Mouse (Mus musculus): ENCODE results near the gene Eepd1.
A peak's percentile ranks its signal among the peaks of the same experiment; 100 is the strongest.

Gene Eepd1

DNA sequence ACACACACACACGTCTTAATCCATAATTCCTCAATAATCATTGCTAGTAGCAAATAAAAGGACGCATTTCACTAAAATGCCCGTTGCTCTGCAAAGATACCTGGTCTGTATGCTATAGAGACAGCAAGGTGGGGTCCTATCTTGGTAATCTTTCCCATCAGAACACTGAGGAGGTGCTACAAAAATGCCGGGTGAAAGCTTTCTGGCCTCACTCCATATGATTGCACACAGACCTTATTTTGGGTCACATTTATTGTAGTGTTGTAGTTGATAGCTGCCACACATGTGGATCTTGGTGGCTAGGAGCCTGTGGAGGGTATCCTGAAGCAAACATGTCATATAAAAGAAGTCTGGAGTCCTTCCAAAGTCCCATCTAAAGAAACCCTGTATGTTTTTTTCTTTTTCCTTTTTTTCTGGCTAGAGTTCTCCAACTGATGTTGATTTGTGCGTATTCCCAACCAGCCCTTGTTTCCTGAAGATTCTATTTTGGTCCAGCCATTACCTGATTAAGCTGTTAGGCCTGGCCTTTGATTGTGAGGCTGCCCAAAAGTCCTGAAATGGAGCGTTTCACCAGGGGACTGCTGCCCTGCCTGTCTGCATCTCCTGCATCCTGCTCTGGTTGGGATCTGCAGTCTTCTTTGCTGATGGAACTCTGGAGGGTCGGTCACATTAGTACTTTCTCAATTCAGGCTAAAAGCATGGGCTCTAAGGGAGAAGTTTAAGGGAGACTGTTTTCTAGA lies 8.0 kb downstream of the Eepd1 start:
- no peak for DNase-seq

DNA sequence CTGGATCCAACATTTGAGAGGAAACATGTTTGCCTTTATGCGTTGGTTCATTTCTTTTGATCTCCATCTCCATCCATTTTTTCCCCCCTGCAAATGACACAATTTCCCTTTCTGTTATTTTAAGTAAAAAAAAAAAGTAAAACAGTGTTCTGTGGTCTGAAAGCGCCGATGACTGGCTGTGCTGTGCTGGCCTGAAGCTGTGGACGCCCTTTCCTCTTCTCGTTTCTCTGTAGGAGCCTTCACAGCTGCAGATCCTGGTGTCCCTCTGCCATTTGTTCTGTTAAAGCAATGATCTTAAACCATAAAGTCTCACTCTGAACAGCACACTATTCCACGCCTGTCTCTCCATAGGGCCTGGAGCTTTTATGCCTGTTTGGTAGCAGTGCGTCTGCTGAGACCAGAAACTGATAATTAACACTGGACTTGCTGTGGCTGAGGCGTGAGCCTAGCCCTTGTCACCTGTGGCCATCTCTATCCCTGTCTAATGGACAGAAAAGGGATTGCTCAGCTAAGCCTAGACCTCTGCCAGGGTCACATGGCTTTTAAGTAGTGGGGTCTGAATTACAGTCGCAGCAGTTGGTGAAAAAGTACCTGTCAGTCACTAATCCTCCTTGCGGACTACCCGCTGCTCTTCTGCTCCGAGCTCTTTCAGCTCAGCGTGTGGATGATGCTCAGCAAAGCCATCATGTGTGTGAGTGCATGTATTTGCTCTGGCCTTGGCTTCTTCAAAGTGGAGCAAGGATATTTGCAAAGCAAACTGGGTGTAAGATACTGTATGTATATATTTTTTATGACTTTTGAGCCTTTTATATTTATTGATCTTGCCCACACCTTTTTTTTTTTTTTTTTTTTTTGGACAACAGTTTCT lies 9.2 kb downstream of the Eepd1 start:
- no peak for DNase-seq

DNA sequence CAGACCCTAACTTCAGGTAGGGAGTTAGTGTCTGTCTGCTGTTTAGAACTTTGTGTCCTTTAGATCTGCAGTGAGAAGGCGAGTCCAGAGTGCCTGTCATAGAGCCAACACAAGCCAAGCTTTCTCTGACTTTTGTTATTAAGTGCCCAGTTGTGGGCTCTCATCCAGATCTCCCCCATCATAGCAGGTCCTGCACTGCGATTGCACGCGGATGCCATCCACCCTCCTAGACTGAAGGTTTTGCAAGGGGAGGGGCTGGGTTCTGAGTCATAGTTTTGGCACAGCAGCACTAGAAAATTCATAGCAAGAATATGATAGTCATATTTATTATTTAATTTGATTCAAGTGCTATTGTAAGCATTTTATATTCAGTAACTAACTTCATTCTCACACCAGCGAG lies 12.6 kb downstream of the Eepd1 start:
- no peak for DNase-seq

DNA sequence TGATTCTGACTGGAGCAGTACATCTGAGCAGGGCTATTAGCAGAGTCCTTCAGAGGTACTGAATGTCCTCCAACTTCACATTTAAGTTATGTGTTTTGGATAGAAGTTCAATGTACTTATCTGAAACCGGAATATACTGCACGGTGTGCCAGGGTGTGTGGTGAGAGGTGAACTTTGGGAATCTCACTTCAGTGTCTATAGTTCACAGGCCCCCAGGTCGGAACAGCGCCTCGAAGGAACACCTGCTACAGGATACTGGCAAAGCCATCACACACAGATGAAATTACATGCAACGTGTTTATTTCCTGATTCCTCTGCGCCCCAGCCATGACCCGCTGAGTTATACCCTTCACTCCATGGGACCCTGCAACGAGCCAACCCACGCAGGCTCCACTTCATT lies 14.3 kb downstream of the Eepd1 start:
- DNase-seq, result no peak

DNA sequence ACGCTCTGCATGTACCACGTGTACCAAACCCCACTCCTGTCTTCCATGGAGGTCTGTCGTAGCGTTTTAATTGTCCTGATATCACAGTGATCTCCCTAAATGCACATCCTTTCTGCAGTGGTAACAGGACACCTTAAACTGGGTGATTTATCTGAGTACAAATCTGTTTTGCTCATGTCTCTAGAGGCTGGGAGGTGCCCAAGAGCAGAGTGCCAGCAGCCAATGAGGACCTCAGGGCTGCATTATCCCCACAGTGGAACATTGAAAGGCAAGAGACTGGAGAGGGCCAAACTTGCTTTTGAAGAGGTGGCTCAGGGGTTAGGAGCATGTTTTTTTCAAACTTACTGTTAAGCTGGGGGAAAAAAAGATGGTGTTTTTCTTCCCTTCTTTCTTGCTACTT lies 14.8 kb downstream of the Eepd1 start:
- DNase-seq, result no peak

DNA sequence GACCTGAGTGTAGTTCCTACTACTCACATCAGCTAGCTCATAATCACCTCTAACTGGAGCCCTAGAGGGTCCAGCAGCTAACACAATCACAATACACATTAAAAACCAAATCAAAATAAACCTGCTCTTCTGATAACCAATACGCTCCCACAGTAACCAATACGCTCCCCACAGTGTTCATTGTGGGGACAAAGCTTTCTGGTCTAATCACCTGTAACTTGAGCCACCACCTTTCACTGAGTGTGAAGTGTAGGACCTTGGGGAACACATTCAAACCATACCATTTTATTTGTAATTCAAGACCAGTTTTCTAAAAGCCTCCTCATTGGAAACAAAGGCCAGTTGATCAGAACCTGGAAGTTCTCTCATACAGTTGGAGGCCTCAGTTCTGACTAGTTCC lies 15.4 kb downstream of the Eepd1 start:
- no peak for DNase-seq

DNA sequence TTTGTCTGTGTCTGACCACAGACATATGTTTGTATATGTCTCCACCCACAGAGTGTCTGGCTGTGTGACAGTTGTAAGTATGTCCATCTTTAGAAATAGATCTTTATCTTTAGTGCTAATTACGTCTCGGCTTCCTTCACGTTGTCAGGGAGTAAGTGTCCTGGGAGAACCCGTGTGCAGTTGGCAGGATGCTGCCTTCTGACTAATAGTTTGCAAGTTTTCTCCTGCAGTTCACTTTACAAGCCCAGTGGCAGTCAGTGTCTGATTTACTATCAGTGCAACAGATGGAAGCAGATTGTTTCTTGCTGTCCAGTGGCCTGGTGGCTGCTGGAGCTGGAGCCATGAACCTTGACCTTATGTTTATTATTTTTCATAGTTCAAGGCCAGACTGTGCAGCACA lies 17.4 kb downstream of the Eepd1 start:
- no peak for DNase-seq

DNA sequence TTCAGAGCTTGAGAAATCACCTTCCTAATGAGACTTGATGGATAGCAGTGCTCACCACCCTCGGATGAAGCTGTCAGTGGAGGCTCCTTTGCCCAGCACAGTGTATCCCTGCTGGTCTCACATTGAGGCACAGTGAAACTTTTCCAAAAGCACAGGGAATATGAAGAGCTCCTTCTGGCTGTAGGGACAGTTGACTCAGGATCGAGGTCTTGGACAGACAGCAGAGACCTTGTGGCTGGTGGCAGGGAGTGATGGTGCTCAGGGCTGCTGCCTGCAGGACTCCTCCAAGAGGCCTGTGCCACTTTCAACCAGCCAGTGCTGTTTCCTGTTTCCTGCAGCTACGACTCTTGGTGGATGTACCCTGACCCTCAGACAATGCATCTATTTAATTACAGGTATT lies 18.0 kb downstream of the Eepd1 start:
- DNase-seq, result no peak

DNA sequence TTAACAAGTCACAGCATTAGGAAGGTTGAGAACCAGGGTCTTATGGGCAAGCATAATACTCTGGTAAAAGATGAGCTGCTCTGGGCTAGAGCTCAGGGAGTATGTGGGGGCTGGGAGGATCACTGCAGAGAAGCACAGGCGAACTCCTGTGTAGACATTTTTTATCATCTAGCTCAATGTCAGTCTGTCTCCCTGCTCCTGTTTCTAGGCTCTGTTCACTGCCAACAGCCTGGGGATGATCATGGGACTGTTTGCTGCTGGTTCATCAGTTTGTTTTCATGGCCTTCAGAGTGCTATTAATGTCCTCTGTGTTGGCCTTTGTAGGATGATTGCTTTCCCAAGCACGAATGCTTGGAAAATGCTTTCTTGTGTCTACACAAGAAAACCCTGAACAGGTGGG lies 18.7 kb downstream of the Eepd1 start:
- DNase-seq, result no peak

DNA sequence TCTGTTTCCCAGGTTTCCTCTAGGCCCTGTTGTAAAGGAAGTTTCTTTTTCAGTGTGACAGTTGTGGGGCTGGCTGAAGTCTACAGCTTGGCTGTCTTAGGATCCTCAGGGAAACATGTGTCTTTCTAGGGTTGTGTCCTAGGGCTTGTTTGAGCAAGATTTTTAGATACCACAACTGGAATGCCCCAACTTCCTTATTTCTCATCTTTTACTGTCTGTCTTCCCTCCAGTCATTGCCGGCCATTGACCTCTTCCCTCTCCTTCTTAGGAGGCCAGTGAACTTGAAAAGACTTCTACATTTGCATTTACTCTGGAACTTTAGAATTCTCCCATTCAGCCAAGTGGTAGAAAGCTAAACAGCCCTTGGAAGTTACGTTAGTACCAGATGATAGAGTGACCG lies 27.5 kb downstream of the Eepd1 start:
- DNase-seq, result no peak

DNA sequence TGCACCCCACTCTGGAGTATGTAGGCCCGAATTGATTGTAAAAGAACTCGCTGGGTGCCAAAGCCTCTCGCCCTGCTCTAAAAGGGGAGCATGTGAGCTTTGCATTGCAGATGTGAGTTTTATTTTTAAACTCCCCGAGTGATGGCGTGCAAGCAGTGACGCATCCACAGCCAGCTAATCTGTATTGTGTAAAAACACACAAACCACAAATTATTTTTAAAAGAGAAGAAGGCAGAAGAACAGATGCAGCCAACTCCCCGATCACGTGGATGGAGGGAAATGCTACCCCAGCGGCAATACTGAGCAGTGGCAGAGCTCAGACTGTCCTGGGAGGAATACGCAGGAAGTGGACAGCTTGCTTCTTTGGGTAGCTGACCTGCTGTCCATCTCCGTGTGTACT lies 29.2 kb downstream of the Eepd1 start:
- DNase-seq, result peak; percentile 38

DNA sequence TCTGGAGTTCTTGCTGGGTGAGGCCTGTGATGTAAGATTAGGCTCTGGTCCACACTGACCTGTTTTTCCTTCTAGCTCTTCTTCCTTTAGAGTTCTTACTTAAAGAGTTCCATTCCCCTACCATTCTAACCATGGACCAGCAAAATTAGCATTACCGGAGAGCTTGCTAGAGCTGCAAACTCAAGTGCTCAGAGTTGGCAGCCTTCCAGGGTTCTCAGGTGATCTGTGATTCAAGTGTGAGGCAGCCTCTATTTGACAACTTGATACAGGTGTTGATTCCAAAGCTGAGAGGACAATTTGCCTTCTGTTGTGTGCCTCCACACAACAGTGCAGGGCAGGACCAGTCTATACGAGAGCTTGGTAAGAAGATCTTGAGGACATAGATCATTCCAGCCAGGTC lies 31.7 kb downstream of the Eepd1 start:
- peak; percentile 69 for DNase-seq

DNA sequence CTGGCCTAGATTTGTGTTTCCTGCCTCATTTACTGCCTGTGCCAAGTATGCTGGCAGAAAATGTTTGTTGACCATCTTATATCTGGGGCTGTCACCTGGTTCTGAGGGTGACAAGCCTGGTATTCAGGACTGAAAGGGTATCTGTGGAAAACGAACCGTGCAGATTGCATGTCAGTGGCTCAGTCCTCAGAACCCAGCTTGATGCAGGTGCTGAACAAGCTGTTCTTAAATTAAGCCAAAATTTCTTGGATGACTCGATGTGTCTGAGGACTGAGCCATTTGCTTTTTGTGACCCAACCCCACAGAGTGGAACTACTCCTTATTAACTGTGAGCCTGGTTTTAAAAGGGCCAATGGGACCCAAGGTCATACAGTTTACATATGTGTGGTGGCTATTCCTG lies 32.2 kb downstream of the Eepd1 start:
- no peak for DNase-seq

DNA sequence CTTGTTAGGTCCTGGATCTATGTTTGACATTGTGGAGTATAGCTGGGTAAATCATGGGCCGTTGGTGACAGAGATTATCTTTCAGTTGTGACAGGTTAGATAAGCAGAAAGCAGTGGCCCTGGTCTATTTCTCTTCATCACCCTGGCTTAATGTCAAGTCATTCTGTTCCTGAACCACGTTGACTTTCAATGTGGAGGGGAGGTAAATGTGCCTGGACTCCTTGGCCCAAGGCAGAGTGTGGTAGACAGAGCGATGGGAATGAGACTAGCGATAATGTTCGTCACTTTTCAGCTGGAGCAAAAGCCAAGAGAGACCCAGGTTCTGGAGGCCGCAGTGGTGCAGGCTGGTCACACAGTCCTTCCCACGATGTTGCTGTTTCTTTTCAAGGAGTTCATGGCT lies 35.3 kb downstream of the Eepd1 start:
- no peak for DNase-seq

DNA sequence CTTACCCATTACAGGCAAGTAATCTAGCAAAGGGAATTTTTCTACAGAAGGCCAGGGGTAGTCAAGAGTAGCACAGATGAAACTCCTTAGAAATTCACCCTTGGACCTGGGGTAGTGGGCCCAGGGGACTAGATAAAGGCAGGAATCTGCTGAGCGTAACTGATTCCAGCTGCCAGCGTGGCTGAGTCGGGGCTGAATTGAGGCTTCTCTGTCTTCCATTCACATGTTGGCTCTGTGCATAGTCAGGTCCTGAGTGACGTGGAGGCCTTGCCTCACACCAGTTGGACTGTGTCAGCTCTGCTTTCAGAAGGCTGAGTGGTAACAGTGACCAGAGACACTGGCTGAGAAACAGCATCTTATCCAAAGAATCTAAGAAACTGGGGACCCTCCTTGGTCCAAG lies 36.6 kb downstream of the Eepd1 start:
- no peak for DNase-seq

DNA sequence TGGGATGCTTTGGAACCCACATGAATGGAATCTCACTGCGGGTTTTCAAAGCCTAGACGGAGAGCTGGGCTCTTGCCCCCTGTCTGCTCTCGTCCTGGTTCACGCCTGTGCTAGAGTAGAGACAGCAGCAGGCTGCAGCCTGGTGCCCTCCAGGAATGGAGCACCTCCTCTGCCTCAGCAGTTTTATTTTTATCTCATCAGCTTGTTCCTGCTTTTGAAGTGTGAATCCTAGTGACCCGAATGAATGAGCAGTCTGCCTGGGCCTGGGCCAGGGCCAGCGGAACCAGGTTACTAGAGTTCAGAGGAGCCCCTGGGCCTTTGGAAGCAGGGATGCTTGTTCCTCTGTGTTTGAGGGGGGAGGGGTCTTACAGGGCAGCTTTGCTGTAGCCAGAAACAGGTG lies 37.8 kb downstream of the Eepd1 start:
- no peak for DNase-seq

DNA sequence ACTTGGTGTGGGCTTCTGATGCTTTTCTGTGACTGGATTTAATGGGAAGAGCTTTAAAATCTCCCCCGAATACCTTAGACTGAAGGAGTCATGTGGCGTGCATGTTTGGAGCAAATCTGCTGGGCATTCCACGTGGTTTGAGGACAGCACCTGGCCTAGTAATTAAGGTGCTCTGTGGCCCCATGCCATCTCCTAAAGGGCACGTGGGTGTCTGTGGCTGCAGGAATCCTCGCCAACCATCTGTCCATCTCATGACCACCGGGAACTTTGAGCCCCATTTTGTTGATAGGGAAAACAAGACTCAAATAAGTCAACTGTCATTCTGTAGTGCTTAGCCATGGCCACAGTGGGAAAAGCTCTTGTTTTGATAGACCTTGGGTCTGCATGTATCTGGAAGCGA lies 39.5 kb downstream of the Eepd1 start:
- DNase-seq, result no peak

DNA sequence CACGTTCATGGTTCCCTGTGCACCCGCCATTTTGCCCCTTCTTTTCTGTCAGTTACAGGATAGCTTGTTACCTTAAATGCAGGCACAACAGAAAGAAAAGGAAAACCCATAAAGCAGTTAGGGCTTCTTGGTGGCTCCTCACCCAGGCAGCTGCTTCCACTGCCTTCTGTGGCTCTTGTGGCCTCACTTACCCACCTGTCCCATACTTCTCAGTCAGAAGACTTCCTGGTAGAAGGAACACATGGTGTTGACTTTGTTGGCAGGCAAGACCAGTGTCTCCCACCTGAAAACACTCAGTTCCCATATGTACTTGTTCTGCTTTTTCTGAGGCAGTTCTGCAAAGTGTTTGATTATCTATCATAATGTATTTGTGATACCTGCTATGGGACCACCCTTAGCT lies 40.5 kb downstream of the Eepd1 start:
- no peak for DNase-seq

DNA sequence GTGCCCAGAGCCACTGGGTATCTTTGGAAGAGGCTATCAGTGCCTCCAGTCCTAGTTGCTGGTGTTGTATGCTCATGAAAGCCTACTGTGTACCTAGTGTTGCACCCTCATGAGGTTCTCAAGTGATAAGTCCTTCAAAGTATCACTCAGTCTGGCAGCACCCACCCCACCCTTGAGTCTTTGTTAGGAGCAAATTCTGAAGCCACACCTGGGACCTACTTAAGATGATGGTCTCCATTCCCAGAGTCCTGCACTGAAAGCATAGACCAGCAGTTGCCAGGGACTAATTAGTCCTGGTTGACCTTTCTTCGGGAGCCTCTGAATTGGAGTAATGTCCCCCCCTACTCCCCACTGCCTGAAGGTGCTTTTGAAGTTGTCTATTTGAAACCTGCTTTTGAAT lies 45.2 kb downstream of the Eepd1 start:
- no peak for DNase-seq

DNA sequence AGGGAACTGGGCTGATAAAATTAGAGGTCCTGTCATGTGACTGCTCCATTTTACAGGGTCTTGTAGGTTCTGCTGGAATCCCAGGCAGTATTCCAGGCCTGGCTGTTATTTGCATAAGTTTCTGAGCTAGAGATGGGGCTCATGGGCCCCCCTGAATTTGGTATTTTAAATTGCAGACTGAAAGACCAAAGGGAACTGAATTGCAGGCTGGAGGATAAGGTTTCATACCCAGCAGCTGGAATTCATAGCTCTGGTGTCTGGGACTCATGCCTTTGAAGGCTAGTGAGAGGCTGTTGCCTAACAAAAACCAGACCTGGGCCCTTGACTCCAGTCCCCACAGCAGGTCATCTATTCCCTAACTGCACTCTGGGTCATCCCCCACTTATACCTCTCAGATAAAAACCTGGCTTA lies 45.6 kb downstream of the Eepd1 start:
- no peak for DNase-seq

DNA sequence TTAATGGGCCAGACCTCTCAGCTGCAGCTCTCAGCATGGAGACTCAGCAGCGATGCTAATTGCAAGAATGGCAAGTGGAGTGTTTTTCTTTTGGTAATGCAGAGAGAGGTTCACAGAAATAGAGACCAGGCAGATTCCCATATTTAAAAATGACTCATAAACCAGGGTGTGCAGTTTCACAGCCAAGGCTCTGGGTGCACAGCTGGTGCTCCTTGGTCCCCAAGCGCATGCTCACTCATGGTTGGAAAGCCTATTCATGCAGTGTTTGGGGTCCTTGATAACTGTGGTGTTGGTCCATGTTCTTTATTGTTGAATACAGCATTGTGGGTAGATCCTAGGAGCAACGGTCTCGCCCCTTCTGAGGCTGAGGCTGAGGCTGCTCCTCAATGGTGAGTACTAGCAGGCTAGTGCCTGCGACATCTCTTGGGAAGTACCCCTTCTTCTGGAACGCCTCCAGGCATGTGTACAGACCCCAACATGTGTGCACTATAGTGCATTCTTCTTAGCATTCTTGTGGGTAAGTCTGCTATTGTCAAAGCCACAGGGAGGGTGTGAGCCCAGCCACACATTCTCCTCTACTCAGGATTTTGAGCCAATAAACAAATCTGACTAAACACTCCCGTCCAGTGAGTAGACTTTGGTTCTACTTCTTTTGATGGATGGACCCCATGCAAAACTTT lies 46.2 kb downstream of the Eepd1 start:
- DNase-seq, result no peak

DNA sequence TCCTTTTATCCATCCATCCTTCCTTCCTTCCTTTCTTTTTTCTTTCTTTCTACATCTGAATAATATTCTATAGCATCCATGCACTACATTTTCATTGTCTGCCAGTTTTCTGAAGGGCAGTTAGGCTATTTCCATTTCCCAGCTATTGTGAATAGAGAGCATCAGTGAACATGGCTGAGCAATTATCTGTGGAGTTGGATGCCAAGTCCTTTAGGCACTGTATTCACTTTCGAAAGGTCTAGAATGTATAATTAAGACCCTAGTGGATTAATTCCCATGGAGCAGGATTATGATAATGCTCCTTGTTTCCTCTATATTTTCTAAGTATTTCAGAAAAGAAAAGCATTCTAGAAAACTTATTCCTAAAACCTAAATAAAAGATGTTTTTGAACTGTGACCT lies 50.3 kb downstream of the Eepd1 start:
- DNase-seq, result no peak

DNA sequence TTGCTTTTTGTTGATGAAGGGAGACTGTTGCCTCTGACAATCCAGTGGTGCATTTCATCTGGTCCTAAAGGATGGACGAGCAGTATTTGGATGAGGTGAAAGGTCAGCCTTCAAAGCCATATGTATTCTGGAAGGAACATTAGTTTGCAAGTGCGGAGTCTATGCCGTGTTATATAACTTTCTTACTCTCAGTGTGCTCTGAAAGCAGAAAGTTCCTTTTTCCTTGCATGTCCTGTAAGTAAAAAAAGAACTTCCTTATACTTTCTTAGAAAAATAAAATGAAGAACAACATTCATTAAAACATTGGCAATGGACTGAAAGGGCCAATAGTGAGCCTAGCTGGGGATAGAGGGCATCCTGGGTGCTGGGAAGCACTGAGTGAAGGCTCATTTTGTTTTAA lies 50.8 kb downstream of the Eepd1 start:
- DNase-seq, result no peak

DNA sequence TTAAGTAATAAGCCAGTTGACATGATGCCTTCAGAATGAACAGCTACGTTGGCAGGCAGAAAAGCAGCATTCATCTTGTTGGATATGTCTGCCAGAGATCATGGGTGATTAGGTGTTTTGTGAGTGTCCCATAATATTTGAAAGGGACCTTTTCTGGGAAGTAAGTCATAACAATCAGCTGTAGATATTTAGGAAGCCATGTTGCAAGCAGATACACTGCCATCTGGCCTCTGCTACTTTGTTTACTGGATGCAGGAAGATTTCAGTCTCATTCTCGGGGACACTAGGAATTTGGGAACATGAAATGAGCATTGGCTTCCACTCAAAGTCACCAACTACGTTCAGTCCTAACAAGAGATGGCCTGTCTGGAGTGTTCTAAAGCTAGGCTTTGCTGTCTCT lies 54.1 kb downstream of the Eepd1 start:
- DNase-seq, result peak; percentile 9

All from lung, postnatal 10 days (tissue).